Mouse (Mus musculus) gonadal fat pad, adult 2 months (tissue): ENCODE measurements around the gene Dido1. TPM values are rescaled to one million over a fixed set of nuclear protein-coding genes. Genes with fewer than 3 reads are reported as not detected.
A peak's percentile ranks its signal among the peaks of the same experiment; 100 is the strongest.

Experiments
- DNase-seq: peaks from one replicate; pipeline ENCODE4 v3.0.0-alpha.2; 2012; ENCODE audit warnings: low read depth
- polyA plus RNA-seq: library from polyadenylated mRNA; depleted of rRNA; stranded (reverse); fragments of >200 nt; gene quantifications from 2 replicates; pipeline ENCODE4 v1.2.3, GENCODE M21; 2012

The Dido1 gene
- polyA plus RNA-seq, 1 experiment = 21.5 TPM

DNA sequence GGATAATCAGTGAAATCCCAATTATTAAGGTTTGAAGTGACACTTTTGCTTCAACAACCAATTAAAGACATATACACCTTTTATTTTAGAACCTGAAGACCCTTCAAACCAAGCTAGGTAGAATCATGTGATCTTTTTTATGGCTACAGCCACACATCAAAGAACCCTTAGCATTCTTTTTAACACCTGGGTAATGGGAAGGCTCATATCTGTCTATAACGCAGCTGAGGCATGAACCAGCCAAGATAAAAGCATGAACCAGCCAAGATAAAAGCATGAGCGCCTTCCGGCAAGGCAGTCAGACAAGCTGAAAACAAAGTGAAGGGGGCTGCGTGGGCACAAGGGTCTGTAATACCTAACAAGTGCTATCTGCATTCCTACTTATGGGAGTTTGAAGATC lies 25.8 kb downstream of the Dido1 start:
- no peak for DNase-seq

DNA sequence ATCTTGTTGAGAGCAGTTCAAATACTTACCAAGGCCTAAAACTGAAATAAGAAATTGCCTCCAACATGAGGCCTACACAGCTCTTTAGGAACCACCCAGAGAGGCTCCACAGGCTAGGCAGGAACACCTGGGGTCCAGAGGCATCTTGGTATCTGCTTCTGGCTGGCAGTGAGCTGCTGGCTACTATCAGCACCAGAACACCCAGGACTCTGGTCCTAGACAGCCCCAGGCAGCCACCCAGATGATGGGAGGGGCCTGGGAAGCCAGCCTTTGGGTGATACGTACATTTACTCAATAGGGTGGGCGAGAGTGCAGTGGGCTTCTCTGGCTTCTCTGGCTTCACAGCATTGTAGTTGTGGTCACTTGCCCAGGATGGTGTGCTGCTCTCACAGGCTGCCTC lies 26.3 kb downstream of the Dido1 start:
- no peak for DNase-seq

- DNase-seq = no peak
Measured at GRCm38 (mm10) chr2:180681225-180681624, 28.6 kb downstream of the Dido1 start.

DNA sequence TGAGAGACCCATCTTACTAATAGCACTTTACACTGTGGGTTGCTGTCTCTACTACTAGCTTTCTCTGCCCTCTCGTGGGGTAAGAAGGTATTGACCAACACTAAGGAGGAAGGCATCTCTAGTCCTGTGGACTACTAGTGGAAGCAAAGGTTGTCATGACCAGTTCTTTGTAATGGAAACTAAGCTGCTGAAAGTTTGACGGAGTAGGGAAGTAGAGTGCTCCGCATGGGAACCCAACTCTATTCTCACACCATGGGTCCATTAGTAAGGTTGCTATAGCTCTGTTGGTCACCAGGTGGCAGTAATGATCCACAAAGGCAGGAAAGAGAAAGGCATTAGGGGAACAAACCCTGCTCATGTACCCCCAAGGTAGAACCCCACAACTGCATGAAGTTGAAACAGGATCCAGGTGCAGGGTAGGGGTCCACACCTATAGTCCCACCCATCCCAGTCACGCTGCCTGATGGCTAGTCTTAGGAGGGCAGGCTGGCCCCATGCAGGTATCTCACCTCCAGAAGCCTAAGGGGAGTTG lies 31.1 kb downstream of the Dido1 start:
- no peak for DNase-seq

GRCm38 (mm10) chr2:180676706-180677105 lies 33.1 kb downstream of the Dido1 start:
- no peak for DNase-seq

- DNase-seq = no peak
Measured at GRCm38 (mm10) chr2:180662008-180662407, 47.8 kb downstream of the Dido1 start.

- DNase-seq = no peak
Measured at GRCm38 (mm10) chr2:180660521-180660920, 49.3 kb downstream of the Dido1 start.

DNA sequence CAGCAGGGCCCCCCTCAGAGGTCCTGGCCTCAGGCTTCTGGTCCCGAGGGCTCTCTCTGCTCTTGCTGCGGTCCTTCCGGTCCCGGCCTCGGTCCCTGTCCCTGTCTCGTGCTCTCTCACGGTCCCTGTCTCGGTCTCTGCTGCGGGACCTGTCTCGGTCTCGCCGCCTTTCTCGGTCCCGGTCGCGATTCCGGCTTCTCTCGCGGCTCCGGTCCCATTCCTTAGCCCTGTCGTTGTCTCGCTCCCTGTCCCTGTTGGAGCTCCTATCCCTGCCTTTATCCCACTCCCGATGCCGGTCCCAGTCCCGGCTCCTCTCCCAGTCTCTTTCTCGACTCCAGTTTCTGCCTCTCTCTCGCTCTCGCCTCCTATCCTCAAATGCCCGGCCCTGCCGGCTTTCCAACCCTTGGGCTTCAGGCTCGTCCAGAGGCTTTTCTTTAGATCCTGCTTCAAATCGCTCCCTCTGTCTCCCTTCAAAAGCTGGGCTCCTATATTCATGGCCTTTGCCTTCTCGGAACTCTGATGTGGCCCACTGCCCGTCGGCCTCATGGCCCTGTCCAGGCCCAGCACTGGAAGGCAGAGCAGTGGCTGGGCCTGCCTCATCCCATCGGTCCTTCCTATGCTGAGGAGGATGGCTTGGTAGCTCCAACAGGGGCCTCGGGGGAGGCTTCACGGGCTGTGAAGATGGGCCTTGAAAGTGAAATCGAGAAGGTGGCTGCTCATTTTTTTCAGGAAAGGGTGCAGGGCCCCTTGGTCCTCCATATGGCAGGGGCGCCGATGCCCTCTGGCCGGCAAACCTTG lies 50.2 kb downstream of the Dido1 start:
- no peak for DNase-seq

GRCm38 (mm10) chr2:180658381-180658780 lies 51.4 kb downstream of the Dido1 start:
- no peak for DNase-seq

GRCm38 (mm10) chr2:180657394-180658013 lies 52.3 kb downstream of the Dido1 start:
- peak; percentile 22 for DNase-seq

GRCm38 (mm10) chr2:180655150-180655549 lies 54.6 kb downstream of the Dido1 start:
- DNase-seq = no peak

DNA sequence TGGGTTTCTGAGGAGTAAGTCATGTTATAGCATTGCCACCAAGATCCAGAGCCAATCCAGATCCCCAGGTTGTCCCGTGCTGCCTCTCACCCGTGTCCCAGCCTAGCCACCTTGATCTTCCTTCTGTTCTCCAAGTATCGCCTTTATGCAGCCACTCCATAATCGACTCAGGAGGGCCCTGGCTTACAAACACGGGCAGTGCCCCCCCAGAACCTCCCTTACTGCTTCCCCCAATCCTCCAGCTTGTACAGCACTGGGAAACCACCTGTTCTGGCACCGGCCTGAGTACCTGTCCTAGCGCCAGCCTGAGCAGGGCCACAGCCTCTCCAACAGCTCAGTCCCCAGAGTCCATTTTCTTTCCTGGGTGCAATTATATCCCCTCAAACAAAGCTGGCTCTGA lies 55.1 kb downstream of the Dido1 start:
- DNase-seq = no peak

- DNase-seq = no peak
Measured at GRCm38 (mm10) chr2:180646841-180647240, 63.0 kb downstream of the Dido1 start.

DNA sequence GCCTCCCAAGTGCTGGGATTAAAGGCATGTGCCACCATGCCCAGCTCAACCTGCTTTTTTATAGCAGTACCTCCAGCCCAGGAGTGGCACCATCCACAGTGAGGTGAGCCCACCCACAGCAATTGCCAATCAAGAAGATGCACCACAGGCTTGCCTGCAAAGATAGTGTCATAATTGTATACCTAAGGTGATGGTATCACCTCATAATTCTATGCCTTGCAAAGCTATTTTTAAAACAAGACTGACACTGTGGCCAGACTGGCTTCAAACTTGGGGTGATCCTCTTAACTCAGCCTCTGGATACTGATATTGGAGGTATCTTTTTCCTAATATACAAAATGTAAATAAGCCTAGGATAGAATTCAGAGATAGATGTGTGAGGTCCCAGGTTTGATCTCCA lies 66.2 kb downstream of the Dido1 start:
- no peak for DNase-seq

DNA sequence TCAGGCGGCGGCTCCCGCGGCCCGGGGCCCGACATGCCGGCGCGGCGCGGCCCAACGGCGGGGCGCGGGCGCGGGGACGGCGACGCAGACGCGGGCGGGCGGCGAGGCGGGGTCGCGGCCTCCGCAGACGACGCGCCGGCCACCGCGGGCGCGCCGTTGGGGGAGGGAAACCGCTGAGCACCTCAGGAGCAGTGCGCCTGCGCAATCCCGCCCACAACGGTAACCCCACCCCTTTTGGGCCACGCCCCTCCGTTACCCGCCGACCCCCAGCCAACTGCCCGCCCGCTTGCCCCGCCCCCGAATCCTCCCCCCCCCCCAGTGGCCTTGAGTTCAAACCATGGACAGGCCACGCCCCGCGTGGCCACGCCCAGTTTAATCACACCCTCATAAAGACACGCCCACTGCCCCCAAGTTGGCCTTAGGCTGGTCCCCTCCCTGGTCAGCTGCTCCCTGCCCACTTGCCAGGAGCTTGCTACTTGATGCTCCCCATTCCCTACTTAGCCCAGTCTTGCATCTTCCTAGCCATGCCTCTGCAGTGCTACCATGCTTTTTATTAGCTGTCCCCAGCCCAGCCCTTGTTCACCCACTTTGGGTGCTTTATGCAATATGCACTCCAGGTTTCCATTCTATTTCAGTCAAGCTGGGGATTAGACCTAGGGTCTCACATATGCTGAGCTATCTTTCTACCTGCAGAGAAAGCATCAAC lies 67.1 kb downstream of the Dido1 start, which contains the start of gene Tcfl5:
Gene Tcfl5 (minus strand): TSS at position 154 of the 706 bp plus-strand sequence.
- DNase-seq = no peak

DNA sequence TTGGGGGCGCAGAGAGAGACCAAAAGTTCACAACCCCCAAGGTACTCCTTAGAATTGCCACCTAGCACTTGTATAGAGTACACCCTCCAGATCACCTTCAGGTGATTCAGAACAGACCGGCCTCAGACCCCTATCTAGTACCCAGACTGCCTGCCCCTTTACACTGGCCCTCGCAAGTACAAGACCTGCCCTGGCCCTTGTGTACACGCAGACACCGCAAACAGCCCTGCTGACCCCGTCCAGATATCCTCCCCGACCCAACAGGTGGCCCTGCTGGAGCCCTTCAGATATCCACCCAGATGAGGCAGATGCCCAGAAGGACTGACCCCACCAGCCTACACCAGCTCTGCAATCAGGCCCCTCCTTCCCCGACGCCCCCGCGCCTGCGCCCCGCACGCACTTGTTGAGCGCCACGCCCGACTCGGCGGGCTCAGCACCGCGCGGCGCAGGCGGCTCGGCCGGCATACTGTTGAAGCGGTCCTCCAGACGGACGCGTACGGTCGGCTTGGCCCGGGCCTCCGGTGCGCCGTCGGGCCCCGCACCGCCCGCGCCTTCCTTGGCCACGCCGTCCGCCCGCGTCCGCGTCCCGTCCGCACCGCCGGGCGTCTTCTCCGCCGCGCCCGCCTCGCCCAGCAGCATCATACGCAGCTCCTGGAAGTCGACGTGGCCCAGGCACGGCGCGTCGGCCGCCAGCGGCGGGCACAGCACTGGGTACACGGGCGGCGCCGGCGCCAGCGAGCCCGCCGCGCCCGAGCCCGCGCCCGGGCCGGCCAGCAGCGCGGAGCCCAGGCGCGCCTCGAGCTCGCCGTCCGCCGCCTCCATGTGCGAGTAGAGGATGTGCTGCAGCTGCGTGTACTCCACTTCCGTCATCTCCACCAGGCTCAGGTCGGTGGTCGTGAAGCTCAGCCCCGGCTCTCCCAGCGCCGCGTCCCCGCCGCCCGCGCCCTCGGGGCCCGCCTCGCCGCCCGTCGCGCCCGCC lies 67.9 kb downstream of the Dido1 start:
- DNase-seq = no peak

DNA sequence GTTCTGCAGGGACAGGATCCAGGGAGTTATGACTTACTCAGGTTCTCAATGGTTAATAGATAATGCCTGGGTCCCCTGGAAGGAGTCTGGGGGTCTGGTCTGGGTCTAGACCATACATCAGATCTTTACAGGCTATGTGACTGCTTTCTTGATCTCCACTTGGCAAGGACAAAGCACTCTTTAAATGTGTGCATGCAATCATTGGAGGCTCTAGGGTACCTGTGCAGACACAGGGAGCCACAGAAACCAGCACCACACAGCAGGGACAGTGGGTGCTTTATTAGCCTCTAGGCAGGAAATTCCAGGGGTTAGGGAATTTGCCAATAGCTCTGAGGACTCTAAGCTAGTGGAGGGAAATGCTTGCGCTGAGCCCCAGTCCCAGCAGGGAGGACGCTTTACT lies 97.9 kb downstream of the Dido1 start:
- no peak for DNase-seq

- no peak for DNase-seq
Measured at GRCm38 (mm10) chr2:180610283-180610682, 99.5 kb downstream of the Dido1 start.
